Mouse (Mus musculus) spleen, adult 18-20 months (tissue): ENCODE measurements around the gene Sec24c.

ENCODE experiments used
- DNase-seq, 2 experiments: peaks; one replicate each; pipeline ENCODE4 v3.0.0; 2022; ENCODE audit warnings: mixed read lengths in 2 of 2

Sec24c gene

GRCm38 (mm10) chr14:20737306-20737705 lies 63.2 kb downstream of the Sec24c start:
- peak; percentile 28 to 48 for DNase-seq

- DNase-seq = no peak
Observed at GRCm38 (mm10) chr14:20738511-20738910, 64.4 kb downstream of the Sec24c start.

- DNase-seq = no peak
Observed at GRCm38 (mm10) chr14:20741301-20741700, 67.2 kb downstream of the Sec24c start.

- DNase-seq = no peak
Observed at GRCm38 (mm10) chr14:20743614-20744013, 69.5 kb downstream of the Sec24c start.
